Mouse (Mus musculus) heart, embryonic 11.5 days (tissue): ENCODE measurements around the gene Man1c1. TPM values are rescaled to one million over a fixed set of nuclear protein-coding genes. Genes with fewer than 3 reads are reported as not detected.

Source experiments
- ATAC-seq: fragments of 200-750 bp; cut with Nextera tagmentation; replicated peaks from 2 replicates; pipeline ENCODE4 v1.8.0; 2017; ENCODE audit warnings: moderate library complexity; ENCODE audit not compliant: insufficient number of reproducible peaks, low FRiP score, low TSS enrichment
- H3K27ac ChIP-seq: fragments of 300-500 bp; sonication (generic); 2 replicates; pipeline ENCODE4 v1.5.1; 2014; ENCODE audit warnings: mild to moderate bottlenecking, low read depth, low read length
- H3K27me3 ChIP-seq: fragments of 300-500 bp; sonication (generic); 2 replicates; pipeline ENCODE4 v1.6.1; 2014; ENCODE audit warnings: mild to moderate bottlenecking, low read length, mixed read lengths; ENCODE audit not compliant: control insufficient read depth, insufficient read depth
- H3K36me3 ChIP-seq: fragments of 300-500 bp; sonication (generic); 2 replicates; pipeline ENCODE4 v1.6.1; 2014; ENCODE audit warnings: mild to moderate bottlenecking, low read length, moderate library complexity, mixed read lengths; ENCODE audit not compliant: control insufficient read depth, insufficient read depth
- H3K4me1 ChIP-seq: fragments of 300-500 bp; sonication (generic); 2 replicates; pipeline ENCODE4 v1.6.1; 2014; ENCODE audit warnings: low read length; ENCODE audit not compliant: control insufficient read depth, insufficient read depth
- H3K4me2 ChIP-seq: fragments of 300-500 bp; sonication (generic); 2 replicates; pipeline ENCODE4 v1.6.1; 2014; ENCODE audit warnings: mild to moderate bottlenecking, moderate library complexity
- H3K4me3 ChIP-seq: fragments of 300-500 bp; sonication (generic); 2 replicates; pipeline ENCODE4 v1.5.1; 2014; ENCODE audit warnings: low read depth, low read length
- H3K9ac ChIP-seq: fragments of 300-500 bp; sonication (generic); 2 replicates; pipeline ENCODE4 v1.6.1; 2014; ENCODE audit warnings: mild to moderate bottlenecking, low read depth, low read length, moderate library complexity
- H3K9me3 ChIP-seq: fragments of 300-500 bp; sonication (generic); replicated peaks from 2 replicates; pipeline ENCODE4 v1.6.1; 2016; ENCODE audit warnings: low read length; ENCODE audit not compliant: control insufficient read depth
- WGBS: fragments of 180-500 bp; shearing (Covaris S2); extraction: QIAGEN DNeasy Blood & Tissue Kit; methylation state at CpG from one replicate; pipeline ENCODE4 v1.1.7; 2014; ENCODE audit not compliant: insufficient replicate concordance; 5-methylcytosine and 5-hydroxymethylcytosine counted together
- polyA plus RNA-seq: library from polyadenylated mRNA; unstranded; fragments of >200 nt; fragmentation: Nextera tagmentation; extraction: Ambion mirVana; gene quantifications from 2 replicates; pipeline ENCODE4 v1.2.1, GENCODE M21; 2014

The Man1c1 gene
- polyA plus RNA-seq, 1 experiment from 2014 or later: 8.6 TPM

- H3K9me3 ChIP-seq: no peaks in the 10 kb centered on the region
- H3K9ac ChIP-seq: no peak overlapping the region
- no peak overlapping the region for H3K4me2 ChIP-seq
- no peaks in the 10 kb centered on the region for H3K36me3 ChIP-seq
- WGBS: 82% methylated on average over 16 of the region's 16 CpGs
- no peak overlapping the region for H3K4me3 ChIP-seq
- H3K27ac ChIP-seq: no peak overlapping the region
- ATAC-seq: no peak
- H3K27me3 ChIP-seq: no peaks in the 10 kb centered on the region
- peaks cover 19% of the 10 kb centered on the region for H3K4me1 ChIP-seq
These were observed 42.0 kb upstream of the Man1c1 start for GRCm38 (mm10) chr4:134745900-134746661.

DNA sequence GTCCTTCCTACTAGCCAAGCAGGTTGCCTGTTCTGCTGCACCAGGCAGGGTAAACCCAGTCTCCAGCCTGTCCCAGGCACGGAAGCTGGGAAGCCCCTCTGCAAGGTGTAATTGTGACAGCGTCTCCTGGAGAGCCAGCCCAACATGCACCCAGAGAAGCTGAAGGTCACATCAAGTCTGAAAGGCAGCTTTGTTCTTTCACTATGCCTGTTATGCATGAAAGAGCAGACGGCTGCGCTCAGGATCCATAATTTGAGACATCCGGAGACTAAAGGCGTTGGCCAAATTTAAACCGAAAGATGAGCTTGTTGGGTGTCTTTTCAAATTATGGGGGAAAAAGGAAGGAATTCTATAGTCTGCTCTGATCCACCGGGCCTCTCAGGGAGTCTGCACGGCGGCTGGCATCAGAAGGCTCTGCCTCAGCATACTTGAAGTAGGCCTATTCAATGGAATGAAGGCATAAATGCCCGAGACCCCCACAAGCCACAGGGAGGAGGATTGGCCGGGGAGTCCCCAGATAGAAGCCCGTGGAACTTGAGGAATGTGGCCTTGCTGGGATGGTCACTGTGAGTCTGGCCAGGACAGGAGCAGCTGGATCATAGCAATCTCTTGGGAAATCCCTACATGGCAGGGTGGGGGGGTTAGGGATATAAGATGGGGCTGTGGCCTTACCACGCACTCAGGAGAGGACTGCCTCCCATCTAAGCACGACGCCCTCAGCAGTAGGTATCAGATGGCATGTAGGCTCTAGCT lies 40.0 kb upstream of the Man1c1 start:
- peaks cover 16% of the 10 kb centered on the region for H3K4me1 ChIP-seq
- H3K9me3 ChIP-seq: no peaks in the 10 kb centered on the region
- H3K4me3 ChIP-seq: no peak overlapping the region
- no peak overlapping the region for H3K9ac ChIP-seq
- H3K36me3 ChIP-seq: no peaks in the 10 kb centered on the region
- no peak for ATAC-seq
- no peak overlapping the region for H3K27ac ChIP-seq
- 56% methylated on average over 16 of the region's 16 CpGs for WGBS
- no peak overlapping the region for H3K4me2 ChIP-seq
- no peaks in the 10 kb centered on the region for H3K27me3 ChIP-seq

GRCm38 (mm10) chr4:134741949-134742348 lies 37.9 kb upstream of the Man1c1 start:
- Histone ChIP-seq H3K27me3 (no peaks in the 10 kb centered on the region), H3K4me2 (no peak overlapping the region), H3K4me1 (peaks cover 16% of the 10 kb centered on the region), H3K9ac (no peak overlapping the region), H3K4me3 (no peak overlapping the region), H3K36me3 (no peaks in the 10 kb centered on the region), H3K27ac (no peak overlapping the region), H3K9me3 (no peaks in the 10 kb centered on the region)
- WGBS: 65% methylated on average over 8 of the region's 8 CpGs
- ATAC-seq: no peak

DNA sequence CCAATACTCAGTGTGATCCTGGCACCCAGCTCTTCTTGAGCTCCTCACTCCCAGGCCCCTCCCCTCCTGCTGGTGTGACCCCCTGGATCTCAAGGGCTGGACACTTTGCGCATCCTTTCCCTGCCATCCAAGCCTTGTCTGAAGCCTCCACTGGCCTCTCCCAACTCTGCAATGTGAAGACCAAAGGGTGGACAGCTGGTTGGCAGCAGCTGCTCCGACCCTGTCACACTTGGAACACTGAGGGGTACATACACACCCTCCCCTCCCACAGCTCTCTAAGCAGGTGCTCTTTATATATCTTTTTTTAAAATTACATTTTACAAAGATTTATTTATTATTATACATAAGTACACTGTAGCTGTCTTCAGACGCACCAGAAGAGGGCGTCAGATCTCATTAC lies 36.1 kb upstream of the Man1c1 start:
- Histone ChIP-seq H3K36me3 (no peaks in the 10 kb centered on the region), H3K9ac (no peak overlapping the region), H3K4me1 (peaks cover 16% of the 10 kb centered on the region), H3K9me3 (no peaks in the 10 kb centered on the region), H3K4me2 (no peak overlapping the region), H3K4me3 (no peak overlapping the region), H3K27me3 (no peaks in the 10 kb centered on the region), H3K27ac (no peak overlapping the region)
- WGBS: 87% methylated on average over 4 of the region's 4 CpGs
- ATAC-seq: no peak

GRCm38 (mm10) chr4:134739530-134739929 lies 35.4 kb upstream of the Man1c1 start:
- Histone ChIP-seq H3K27ac (no peak overlapping the region), H3K4me2 (no peak overlapping the region), H3K4me1 (peaks cover 17% of the 10 kb centered on the region), H3K9me3 (no peaks in the 10 kb centered on the region), H3K9ac (no peak overlapping the region), H3K36me3 (no peaks in the 10 kb centered on the region), H3K27me3 (no peaks in the 10 kb centered on the region), H3K4me3 (no peak overlapping the region)
- no peak for ATAC-seq
- WGBS: 65% methylated on average over 3 of the region's 3 CpGs

DNA sequence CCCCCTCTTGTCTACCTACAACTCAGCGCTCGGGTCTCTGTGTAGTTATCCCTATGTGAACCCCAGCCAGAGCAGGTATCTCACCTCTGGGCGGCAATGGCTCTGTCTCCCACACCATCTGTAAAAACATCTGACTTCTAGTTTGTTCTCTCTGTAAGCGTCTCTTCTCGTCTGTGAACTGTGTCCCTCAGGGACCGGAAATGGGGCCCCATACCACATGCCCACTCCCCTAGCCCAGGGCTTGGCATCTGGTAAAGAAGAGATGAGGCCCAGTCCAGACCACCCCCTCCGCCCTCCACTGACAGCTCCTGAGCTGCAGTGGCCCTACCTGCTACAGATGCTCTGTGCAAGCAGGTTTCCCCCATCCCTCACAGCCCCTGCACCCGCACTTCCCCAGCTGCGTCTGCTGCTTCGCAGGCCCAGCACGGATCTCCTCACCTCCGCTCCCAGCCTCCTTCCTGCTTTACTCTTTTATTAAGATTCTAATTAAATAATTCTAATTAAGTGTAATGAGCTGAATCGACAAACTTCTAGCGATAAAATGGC lies 33.3 kb upstream of the Man1c1 start:
- no peak overlapping the region for H3K9ac ChIP-seq
- H3K9me3 ChIP-seq: no peaks in the 10 kb centered on the region
- H3K27me3 ChIP-seq: no peaks in the 10 kb centered on the region
- H3K27ac ChIP-seq: no peak overlapping the region
- ATAC-seq: no peak
- peaks cover 12% of the 10 kb centered on the region for H3K4me1 ChIP-seq
- 58% methylated on average over 14 of the region's 14 CpGs for WGBS
- H3K4me2 ChIP-seq: no peak overlapping the region
- no peaks in the 10 kb centered on the region for H3K36me3 ChIP-seq
- no peak overlapping the region for H3K4me3 ChIP-seq

DNA sequence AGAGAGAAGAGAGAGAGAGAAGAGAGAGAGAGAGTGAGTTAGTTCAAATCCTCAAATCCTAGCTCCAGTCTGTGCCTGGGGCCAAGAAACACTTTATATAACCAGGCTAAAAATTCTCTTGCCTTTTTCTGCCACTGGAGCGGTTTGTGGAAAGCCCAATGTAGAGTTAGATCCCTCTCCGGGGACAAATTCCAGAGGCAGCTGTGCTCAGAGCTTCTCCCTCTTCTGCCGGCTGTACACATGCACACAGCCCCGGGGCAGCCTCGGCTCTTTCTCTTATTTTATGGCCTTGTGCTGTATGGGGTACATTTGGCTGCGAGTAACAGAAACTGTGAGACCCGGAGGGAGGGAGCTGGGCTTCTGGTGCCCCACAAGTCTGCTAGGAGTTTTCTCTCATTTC lies 32.1 kb upstream of the Man1c1 start:
- H3K9ac ChIP-seq: no peak overlapping the region
- ATAC-seq: no peak
- no peaks in the 10 kb centered on the region for H3K36me3 ChIP-seq
- H3K4me3 ChIP-seq: no peak overlapping the region
- WGBS: 63% methylated on average over 7 of the region's 7 CpGs
- H3K9me3 ChIP-seq: no peaks in the 10 kb centered on the region
- H3K27ac ChIP-seq: no peak overlapping the region
- H3K4me1 ChIP-seq: peaks cover 8% of the 10 kb centered on the region; the same call in 1 of the 2 replicates
- H3K27me3 ChIP-seq: 0 out of 2 replicates have a peak, but pooled peaks cover 3% of the 10 kb centered on the region
- H3K4me2 ChIP-seq: no peak overlapping the region

DNA sequence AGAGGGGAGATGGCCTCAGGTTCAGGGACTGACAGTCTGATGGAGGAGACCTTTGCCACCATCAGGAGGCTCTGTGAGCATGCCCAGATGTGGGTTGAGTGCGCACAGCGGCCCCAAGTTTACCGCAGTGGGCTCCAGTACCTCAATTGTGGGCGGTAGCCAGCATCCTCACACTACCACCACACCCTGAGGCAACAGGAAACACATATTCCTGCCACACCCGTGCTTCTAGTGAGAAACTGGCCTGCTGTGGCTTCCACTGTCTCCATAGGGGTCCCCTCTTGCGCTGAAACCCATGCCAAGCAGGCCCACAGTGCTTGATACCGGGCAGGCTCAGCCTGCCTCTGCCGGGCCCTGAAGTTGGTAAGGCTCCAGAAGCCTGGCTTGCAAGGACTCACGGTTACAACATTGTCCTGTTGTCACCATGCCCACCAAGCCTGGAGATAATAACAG lies 30.6 kb upstream of the Man1c1 start:
- Histone ChIP-seq H3K4me2 (peak overlapping the region; percentile 50), H3K4me1 (peaks cover 14% of the 10 kb centered on the region; the same call in 1 of the 2 replicates)
- WGBS: 44% methylated on average over 9 of the region's 9 CpGs

More for the DNA sequence above, 30.6 kb upstream of the Man1c1 start:
- Histone ChIP-seq H3K27me3 (0 out of 2 replicates have a peak, but pooled peaks cover 3% of the 10 kb centered on the region), H3K4me3 (no peak overlapping the region), H3K9me3 (no peaks in the 10 kb centered on the region), H3K36me3 (no peaks in the 10 kb centered on the region), H3K9ac (0 out of 2 replicates have a peak overlapping the region, but pooled peaks have one; percentile 4), H3K27ac (no peak overlapping the region; the same call in 1 of the 2 replicates)
- ATAC-seq: 0 out of 2 replicates have a peak, but pooled peaks have one; percentile 29
